Mouse (Mus musculus): ENCODE data around the gene Ufl1. TPM values are rescaled to one million over a fixed set of nuclear protein-coding genes. Genes with fewer than 3 reads are reported as not detected.

Ufl1 gene
- polyA plus RNA-seq (2012; rRNA removed): 2.3 and 2.5 TPM in 2 replicates

DNA sequence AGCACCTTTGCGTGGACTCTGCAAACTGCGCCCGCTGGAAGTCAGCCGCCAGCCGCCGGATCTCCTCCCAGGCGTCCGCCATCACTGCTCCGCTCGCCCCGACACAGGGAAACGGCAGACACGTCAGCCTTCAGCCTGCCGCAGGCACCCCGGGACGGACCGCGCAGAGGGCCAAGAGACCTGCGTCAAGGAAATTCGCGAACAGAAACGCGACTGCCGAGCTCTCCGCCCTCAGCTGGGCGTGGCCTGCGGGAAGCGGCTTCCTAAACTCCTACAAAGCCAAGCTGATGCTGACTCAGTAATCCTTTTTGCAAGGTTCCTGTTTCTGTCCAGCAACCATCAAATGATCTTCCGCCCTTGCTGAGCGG is at the start of gene Ufl1:
Gene Ufl1, minus strand, starts transcription at position 151 of the 368 bp plus-strand sequence.

DNA sequence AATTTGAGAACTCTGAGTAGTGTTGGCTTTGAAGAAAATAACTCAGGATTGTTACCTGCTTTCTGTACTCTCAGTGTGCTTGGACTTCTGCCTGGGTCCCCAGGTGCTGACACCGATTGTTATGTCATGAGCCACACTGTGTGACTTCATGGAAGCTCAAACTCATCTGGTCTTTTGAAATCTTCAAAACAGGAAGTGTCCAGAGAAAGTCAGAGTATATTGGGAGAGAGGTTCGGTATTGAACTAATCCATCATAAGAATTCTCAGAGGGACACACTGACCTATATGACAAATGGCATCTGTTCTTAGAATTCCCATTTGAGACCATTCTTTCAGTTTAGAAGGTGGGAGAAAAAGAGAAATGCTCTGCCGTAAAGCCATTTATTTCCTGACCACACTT is 38.8 kb downstream of the Ufl1 start, which contains the start of gene Fhl5:
Gene Fhl5, minus strand, starts transcription at position 101 of the 400 bp plus-strand sequence.

Other genes starting within 250 kb of the Ufl1 start
- gene Fhl5, start 38.9 kb downstream of the Ufl1 start, polyA plus RNA-seq (2012; rRNA removed): 0.10 and 0.30 TPM in 2 replicates